Mouse (Mus musculus) heart, postnatal 0 days (tissue): ENCODE data around the gene Gm49345. TPM values are rescaled to one million over a fixed set of nuclear protein-coding genes. Genes with fewer than 3 reads are reported as not detected.

Experiments
- ATAC-seq: fragments of 200-750 bp; cut with Nextera tagmentation; 2 replicates; pipeline ENCODE4 v1.8.0; 2017; ENCODE audit warnings: low read depth, moderate number of reproducible peaks, moderate library complexity; ENCODE audit not compliant: insufficient read depth
- DNase-seq: peaks from one replicate; pipeline ENCODE4 v3.0.0-alpha.2; 2016; ENCODE audit warnings: low spot score
- H3K27ac ChIP-seq: fragments of 300-500 bp; sonication (generic); 2 replicates; pipeline ENCODE4 v1.5.1; 2014; ENCODE audit warnings: low read depth, mild to moderate bottlenecking
- H3K27me3 ChIP-seq: fragments of 300-500 bp; sonication (generic); 2 replicates; pipeline ENCODE4 v1.6.1; 2014; ENCODE audit warnings: low read length, mixed read lengths; ENCODE audit not compliant: control insufficient read depth, insufficient read depth
- H3K36me3 ChIP-seq: fragments of 300-500 bp; sonication (generic); replicated peaks from 2 replicates; pipeline ENCODE4 v1.6.1; 2014; ENCODE audit warnings: low read length, mixed read lengths; ENCODE audit not compliant: control insufficient read depth, insufficient read depth
- H3K4me1 ChIP-seq: fragments of 300-500 bp; sonication (generic); 2 replicates; pipeline ENCODE4 v1.6.1; 2014; ENCODE audit warnings: antibody characterized with exemption; ENCODE audit not compliant: control insufficient read depth, insufficient read depth
- H3K4me2 ChIP-seq: fragments of 300-500 bp; sonication (generic); 2 replicates; pipeline ENCODE4 v1.6.1; 2014; ENCODE audit warnings: low read depth, mild to moderate bottlenecking, low read length, moderate library complexity
- H3K4me3 ChIP-seq: fragments of 300-500 bp; sonication (generic); 2 replicates; pipeline ENCODE4 v1.5.1; 2014; ENCODE audit warnings: low read depth, low read length
- H3K9ac ChIP-seq: fragments of 300-500 bp; sonication (generic); replicated peaks from 2 replicates; pipeline ENCODE4 v1.6.1; 2014; ENCODE audit warnings: low read depth, low read length, mixed read lengths
- H3K9me3 ChIP-seq: fragments of 300-500 bp; sonication (generic); replicated peaks from 2 replicates; pipeline ENCODE4 v1.6.1; 2016; ENCODE audit warnings: low read length; ENCODE audit not compliant: control insufficient read depth
- CTCF ChIP-seq: IDR thresholded peaks from 2 replicates; pipeline ENCODE4 v1.5.1; 2016; ENCODE audit warnings: antibody characterized with exemption, control low read depth, low read depth
- EP300 ChIP-seq: IDR thresholded peaks from 2 replicates; pipeline ENCODE4 v1.6.1; 2016; ENCODE audit warnings: antibody characterized with exemption, low read depth
- WGBS: fragments of 180-500 bp; shearing (Covaris S2); extraction: QIAGEN DNeasy Blood & Tissue Kit; methylation state at CpG from one replicate; pipeline ENCODE4 v1.1.7; 2014; 5-methylcytosine and 5-hydroxymethylcytosine counted together
- polyA plus RNA-seq: library from polyadenylated mRNA; unstranded; fragments of >200 nt; fragmentation: Nextera tagmentation; extraction: Ambion mirVana; gene quantifications from 2 replicates; pipeline ENCODE4 v1.2.1, GENCODE M21; 2015
- total RNA-seq: library from RNA; depleted of rRNA; stranded (reverse); fragments of >200 nt; gene quantifications from 2 replicates; pipeline ENCODE4 v1.2.3, GENCODE M21; 2014; ENCODE audit warnings: low replicate concordance; rRNA removed

Gm49345 gene
- total and polyA plus RNA-seq, 2 experiments from 2014 or later = 0.14 TPM; not detected in 1

DNA sequence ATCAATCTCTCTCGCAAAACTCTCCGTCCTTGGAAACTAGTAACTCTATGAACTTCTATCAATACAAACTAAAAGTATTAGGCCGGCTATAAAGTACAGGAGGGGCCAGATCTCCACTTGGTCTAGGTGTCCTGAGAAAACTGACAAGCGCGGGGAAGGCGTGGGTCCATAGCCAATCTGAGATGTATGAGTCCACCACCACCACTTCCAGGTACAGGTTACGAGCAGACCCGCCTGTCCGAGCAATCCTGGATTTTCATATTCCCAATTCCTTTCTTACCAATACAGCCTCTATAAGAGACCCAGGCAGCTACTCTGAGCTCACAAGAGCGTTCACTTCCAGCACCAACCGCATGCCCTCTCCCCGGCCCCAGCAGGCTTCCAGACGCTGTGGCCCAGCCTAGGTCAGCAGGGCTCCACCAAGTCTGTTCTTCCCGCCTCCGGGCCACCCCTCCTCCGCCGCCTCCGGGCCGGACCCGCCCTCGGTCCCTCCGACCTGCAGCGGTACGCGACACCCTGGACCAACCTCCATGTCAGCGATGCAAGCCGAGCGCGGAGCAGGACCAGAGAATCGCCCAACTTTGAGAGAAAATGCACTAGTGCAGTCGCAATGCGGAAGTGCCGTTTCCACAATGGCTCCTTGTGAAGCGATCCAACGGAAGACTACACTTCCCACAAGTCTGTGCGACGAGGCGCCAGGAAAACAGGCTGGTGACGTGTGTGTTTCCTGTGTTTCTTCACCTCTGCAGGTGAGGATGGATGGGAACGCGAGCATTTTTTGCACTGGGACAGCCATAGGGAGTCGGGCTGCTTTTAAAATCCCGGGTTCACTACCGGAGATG lies 84.8 kb downstream of the Gm49345 start:
- H3K4me3 ChIP-seq = peak overlapping the region; percentile 99
- H3K9ac ChIP-seq = peak overlapping the region; percentile 86
- peak; percentile 96 for ATAC-seq
- H3K4me2 ChIP-seq = peak overlapping the region; percentile 87
- peak overlapping the region; percentile 88 for H3K27ac ChIP-seq
- WGBS = under 1% methylated on average over 44 of the region's 44 CpGs
- H3K27me3 ChIP-seq = no peaks in the 10 kb centered on the region
- H3K4me1 ChIP-seq = peaks cover 10% of the 10 kb centered on the region
- DNase-seq = peak; percentile 84
- no peaks in the 10 kb centered on the region for H3K36me3 ChIP-seq
- no peaks in the 10 kb centered on the region for H3K9me3 ChIP-seq
- no peak for TF ChIP-seq CTCF
- TF ChIP-seq EP300 = no peak

DNA sequence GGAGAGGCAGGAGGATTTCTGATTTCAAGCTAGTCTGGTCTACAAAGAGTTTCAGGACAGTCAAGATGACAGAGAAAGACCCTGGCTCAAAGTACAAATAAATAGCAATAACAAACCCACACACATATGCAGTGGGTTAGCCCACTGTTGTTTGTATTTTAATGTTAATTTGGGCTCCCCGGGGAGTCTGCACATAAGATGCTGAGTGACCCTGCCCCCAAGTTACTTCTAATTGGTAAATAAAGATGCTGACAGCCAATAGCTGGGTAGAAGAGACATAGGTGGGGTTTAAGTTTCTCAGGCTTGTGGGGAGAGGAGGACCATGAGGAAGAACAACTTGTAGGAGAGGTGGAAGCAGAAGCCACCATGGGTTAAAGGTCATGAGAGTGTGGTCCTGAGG lies 91.6 kb downstream of the Gm49345 start:
- H3K27ac ChIP-seq = no peak overlapping the region
- TF ChIP-seq CTCF (no peak), EP300 (no peak)
- H3K4me3 ChIP-seq = no peak overlapping the region
- H3K4me1 ChIP-seq = no peaks in the 10 kb centered on the region
- no peak overlapping the region for H3K9ac ChIP-seq
- DNase-seq (no peak), ATAC-seq (no peak)
- peaks cover 38% of the 10 kb centered on the region for H3K36me3 ChIP-seq
- H3K4me2 ChIP-seq = no peak overlapping the region
- H3K27me3 ChIP-seq = no peaks in the 10 kb centered on the region
- WGBS = 87% methylated on average over 1 of the region's 1 CpGs
- no peaks in the 10 kb centered on the region for H3K9me3 ChIP-seq

Other genes with a start within 250 kb of the Gm49345 start
- 0.66 and 14.2 TPM in 2 replicates for gene Zfp429, start 237.9 kb downstream of the Gm49345 start, total RNA-seq
- 3.0 and 3.4 TPM in 2 replicates for gene Zfp429, start 237.9 kb downstream of the Gm49345 start, polyA plus RNA-seq
- gene Zfp459, start 216.4 kb downstream of the Gm49345 start, total RNA-seq = not detected in 2 replicates
- gene Zfp459, start 216.4 kb downstream of the Gm49345 start, polyA plus RNA-seq = 0.10 and 0.18 TPM in 2 replicates
- 0.70 and 6.4 TPM in 2 replicates for gene Zfp874a, start 186.1 kb downstream of the Gm49345 start, total RNA-seq
- 3.6 and 4.2 TPM in 2 replicates for gene Zfp874a, start 186.1 kb downstream of the Gm49345 start, polyA plus RNA-seq
- gene Zfp874b, start 153.5 kb downstream of the Gm49345 start, total RNA-seq = 7.4 and 21.7 TPM in 2 replicates
- 1.5 and 4.3 TPM in 2 replicates for gene Zfp874b, start 153.5 kb downstream of the Gm49345 start, polyA plus RNA-seq
- 0.11 and 1.7 TPM in 2 replicates for gene Zfp58, start 137.2 kb downstream of the Gm49345 start, total RNA-seq
- gene Zfp58, start 137.2 kb downstream of the Gm49345 start, polyA plus RNA-seq = 4.1 and 4.6 TPM in 2 replicates
- not detected in 2 replicates for gene Gm26965, start 111.6 kb downstream of the Gm49345 start, total RNA-seq
- 0.11 TPM in 1 of 2 replicates, not detected in the other for gene Gm26965, start 111.6 kb downstream of the Gm49345 start, polyA plus RNA-seq
- 7.9 and 10.7 TPM in 2 replicates for gene Zfp87, start 111.6 kb downstream of the Gm49345 start, total RNA-seq
- 25.2 and 28.2 TPM in 2 replicates for gene Zfp87, start 111.6 kb downstream of the Gm49345 start, polyA plus RNA-seq
- gene Zfp748, start 83.9 kb downstream of the Gm49345 start, total RNA-seq = 5.7 and 30.1 TPM in 2 replicates
- 3.1 and 3.4 TPM in 2 replicates for gene Zfp748, start 83.9 kb downstream of the Gm49345 start, polyA plus RNA-seq
- gene Zfp729b, start 28.1 kb downstream of the Gm49345 start, total RNA-seq = 3.3 and 6.8 TPM in 2 replicates
- 1.7 and 1.9 TPM in 2 replicates for gene Zfp729b, start 28.1 kb downstream of the Gm49345 start, polyA plus RNA-seq
- gene Zfp729a, start within 50 bp of the Gm49345 start, total RNA-seq = 2.5 and 2.7 TPM in 2 replicates
- gene Zfp729a, start within 50 bp of the Gm49345 start, polyA plus RNA-seq = 1.0 TPM in 2 replicates
- gene Zfp738, start 49.3 kb upstream of the Gm49345 start, total RNA-seq = 3.4 and 16.8 TPM in 2 replicates
- gene Zfp738, start 49.3 kb upstream of the Gm49345 start, polyA plus RNA-seq = 4.3 and 5.0 TPM in 2 replicates
- 1.7 and 9.4 TPM in 2 replicates for gene Zfp65, start 91.4 kb upstream of the Gm49345 start, total RNA-seq
- 2.5 and 2.8 TPM in 2 replicates for gene Zfp65, start 91.4 kb upstream of the Gm49345 start, polyA plus RNA-seq
- gene Zfp85, start 117.5 kb upstream of the Gm49345 start, total RNA-seq = 1.5 and 3.0 TPM in 2 replicates
- 2.0 and 2.2 TPM in 2 replicates for gene Zfp85, start 117.5 kb upstream of the Gm49345 start, polyA plus RNA-seq
- not detected in 2 replicates for gene Zfp493, start 141.9 kb upstream of the Gm49345 start, total RNA-seq
- gene Zfp493, start 141.9 kb upstream of the Gm49345 start, polyA plus RNA-seq = 0.25 and 0.33 TPM in 2 replicates
- gene Zfp273, start 176.0 kb upstream of the Gm49345 start, total RNA-seq = 0.85 and 2.5 TPM in 2 replicates
- 3.2 and 3.3 TPM in 2 replicates for gene Zfp273, start 176.0 kb upstream of the Gm49345 start, polyA plus RNA-seq
- not detected in 2 replicates for gene Gm10037, start 193.3 kb upstream of the Gm49345 start, total RNA-seq
- 0.67 and 0.97 TPM in 2 replicates for gene Gm10037, start 193.3 kb upstream of the Gm49345 start, polyA plus RNA-seq
- not detected in 2 replicates for gene BC048507, start 225.6 kb upstream of the Gm49345 start, total RNA-seq
- gene BC048507, start 225.6 kb upstream of the Gm49345 start, polyA plus RNA-seq = not detected in 2 replicates